Mouse (Mus musculus) layer of hippocampus, adult 9-11 months (tissue): Measurements from ENCODE around the gene Grik5.

ENCODE experiments used
- DNase-seq: peaks from one replicate; pipeline ENCODE4 v3.0.0; 2022

The Grik5 gene

GRCm38 (mm10) chr7:25030032-25030753, 42.0 kb downstream of the Grik5 start:
- DNase-seq: no peak

GRCm38 (mm10) chr7:25026452-25026851, 45.7 kb downstream of the Grik5 start:
- DNase-seq: no peak

GRCm38 (mm10) chr7:25025855-25026439, 46.2 kb downstream of the Grik5 start:
- no peak for DNase-seq

- no peak for DNase-seq
These were observed 60.6 kb downstream of the Grik5 start for GRCm38 (mm10) chr7:25011592-25011991.

- DNase-seq: no peak
These were observed 61.8 kb downstream of the Grik5 start for GRCm38 (mm10) chr7:25010090-25010913.

- peak; percentile 68 for DNase-seq
These were observed 62.9 kb downstream of the Grik5 start for GRCm38 (mm10) chr7:25009099-25009700.

- peak; percentile 47 for DNase-seq
These were observed 63.5 kb downstream of the Grik5 start for GRCm38 (mm10) chr7:25008635-25009034.

GRCm38 (mm10) chr7:25007609-25008374, 64.4 kb downstream of the Grik5 start:
- peak; percentile 89 for DNase-seq

- peak; percentile 85 for DNase-seq
These were observed 65.4 kb downstream of the Grik5 start for GRCm38 (mm10) chr7:25006586-25007364.

GRCm38 (mm10) chr7:25006171-25006570, 66.0 kb downstream of the Grik5 start:
- no peak for DNase-seq

GRCm38 (mm10) chr7:25005421-25006065, 66.6 kb downstream of the Grik5 start, which contains the start of gene Atp1a3:
Gene Atp1a3 (minus strand): TSS chr7:25005958.
- peak; percentile 90 for DNase-seq

- peak; percentile 64 for DNase-seq
These were observed 67.3 kb downstream of the Grik5 start for GRCm38 (mm10) chr7:25004806-25005205.

- DNase-seq: no peak
These were observed 68.2 kb downstream of the Grik5 start for GRCm38 (mm10) chr7:25003820-25004388.

- no peak for DNase-seq
These were observed 68.9 kb downstream of the Grik5 start for GRCm38 (mm10) chr7:25003291-25003690.

GRCm38 (mm10) chr7:25000711-25001110, 71.4 kb downstream of the Grik5 start:
- no peak for DNase-seq

- no peak for DNase-seq
These were observed 71.9 kb downstream of the Grik5 start for GRCm38 (mm10) chr7:25000211-25000610.

- DNase-seq: no peak
These were observed 79.1 kb downstream of the Grik5 start for GRCm38 (mm10) chr7:24993081-24993480.

- DNase-seq: no peak
These were observed 81.7 kb downstream of the Grik5 start for GRCm38 (mm10) chr7:24990478-24990877.

GRCm38 (mm10) chr7:24987941-24988340, 84.2 kb downstream of the Grik5 start:
- DNase-seq: no peak

GRCm38 (mm10) chr7:24985799-24986198, 86.3 kb downstream of the Grik5 start:
- no peak for DNase-seq

GRCm38 (mm10) chr7:24984307-24984706, 87.8 kb downstream of the Grik5 start:
- peak; percentile 17 for DNase-seq
